Mouse (Mus musculus) erythroblast, embryonic 14.5 days (primary cell): ENCODE measurements at regions not wholly inside any gene's neighbourhood (a gene's known extent, or its start where the extent isn't known, plus 50 kb on each side); places are given as distances from the start of the nearest gene placed in this dataset.

ENCODE experiments used
- H3K27me3 ChIP-seq: 2 replicates; pipeline ENCODE4 v1.6.1; 2012; ENCODE audit warnings: inconsistent platforms; ENCODE audit not compliant: control insufficient read depth
- H3K36me3 ChIP-seq: 2 replicates; pipeline ENCODE4 v1.6.1; 2012; ENCODE audit warnings: mild to moderate bottlenecking, inconsistent platforms; ENCODE audit not compliant: control insufficient read depth
- H3K4me1 ChIP-seq: 2 replicates; pipeline ENCODE4 v1.6.1; 2012; ENCODE audit warnings: inconsistent platforms; ENCODE audit not compliant: control insufficient read depth
- H3K4me3 ChIP-seq: replicated peaks from 2 replicates; pipeline ENCODE3; 2012; ENCODE audit warnings: moderate library complexity, mild to moderate bottlenecking, inconsistent platforms
- H3K9me3 ChIP-seq: 2 replicates; pipeline ENCODE4 v1.6.1; 2012; ENCODE audit warnings: low read length, inconsistent platforms, mixed read lengths; ENCODE audit not compliant: control insufficient read depth
- GATA1 ChIP-seq: IDR thresholded peaks from 2 replicates; pipeline ENCODE4 v1.6.1; 2012; ENCODE audit warnings: low read length, inconsistent platforms, mixed read lengths
- TAL1 ChIP-seq: IDR thresholded peaks from 3 replicates; pipeline ENCODE4 v1.6.1; 2012; ENCODE audit warnings: low read length, inconsistent platforms, mixed read lengths

- TF ChIP-seq GATA1, result no peak
- no peak for TF ChIP-seq TAL1
- Histone ChIP-seq H3K27me3 (no peaks in the 10 kb centered on the region), H3K4me1 (peaks cover 22% of the 10 kb centered on the region), H3K4me3 (no peak overlapping the region), H3K36me3 (no peaks in the 10 kb centered on the region), H3K9me3 (no peaks in the 10 kb centered on the region)
Measured at GRCm38 (mm10) chr2:167805629-167806304, 116.1 kb upstream of the Tmem189 start.

GRCm38 (mm10) chr2:167804493-167805227 lies 115.0 kb upstream of the Tmem189 start:
- TF ChIP-seq GATA1, result no peak
- no peak for TF ChIP-seq TAL1
- Histone ChIP-seq H3K27me3 (no peaks in the 10 kb centered on the region), H3K36me3 (no peaks in the 10 kb centered on the region), H3K4me1 (peaks cover 29% of the 10 kb centered on the region), H3K4me3 (no peak overlapping the region), H3K9me3 (no peaks in the 10 kb centered on the region)

- TF ChIP-seq GATA1 (no peak), TAL1 (no peak)
- H3K4me1 ChIP-seq, result peaks cover 40% of the 10 kb centered on the region
- no peak overlapping the region for H3K4me3 ChIP-seq
- no peaks in the 10 kb centered on the region for H3K36me3 ChIP-seq
- no peaks in the 10 kb centered on the region for H3K9me3 ChIP-seq
- no peaks in the 10 kb centered on the region for H3K27me3 ChIP-seq
Measured at GRCm38 (mm10) chr2:167802494-167802893, 112.9 kb upstream of the Tmem189 start.

GRCm38 (mm10) chr2:167801389-167801788 lies 111.8 kb upstream of the Tmem189 start:
- Histone ChIP-seq H3K27me3 (no peaks in the 10 kb centered on the region), H3K9me3 (no peaks in the 10 kb centered on the region), H3K36me3 (no peaks in the 10 kb centered on the region), H3K4me1 (peaks cover 40% of the 10 kb centered on the region), H3K4me3 (no peak overlapping the region)
- TF ChIP-seq TAL1, result no peak
- no peak for TF ChIP-seq GATA1

- Histone ChIP-seq H3K36me3 (no peaks in the 10 kb centered on the region), H3K27me3 (no peaks in the 10 kb centered on the region), H3K4me1 (peaks cover 35% of the 10 kb centered on the region), H3K4me3 (no peak overlapping the region), H3K9me3 (no peaks in the 10 kb centered on the region)
- TF ChIP-seq GATA1 (no peak), TAL1 (no peak)
Measured at GRCm38 (mm10) chr2:167800648-167801245, 111.1 kb upstream of the Tmem189 start.

GRCm38 (mm10) chr2:167799629-167800387 lies 110.2 kb upstream of the Tmem189 start:
- no peak for TF ChIP-seq TAL1
- TF ChIP-seq GATA1, result no peak
- no peaks in the 10 kb centered on the region for H3K36me3 ChIP-seq
- no peaks in the 10 kb centered on the region for H3K27me3 ChIP-seq
- H3K4me3 ChIP-seq, result no peak overlapping the region
- H3K9me3 ChIP-seq, result no peaks in the 10 kb centered on the region
- H3K4me1 ChIP-seq, result peaks cover 31% of the 10 kb centered on the region

- no peaks in the 10 kb centered on the region for H3K9me3 ChIP-seq
- H3K36me3 ChIP-seq, result no peaks in the 10 kb centered on the region
- TF ChIP-seq GATA1 (no peak), TAL1 (no peak)
- peaks cover 31% of the 10 kb centered on the region for H3K4me1 ChIP-seq
- H3K4me3 ChIP-seq, result no peak overlapping the region
- H3K27me3 ChIP-seq, result no peaks in the 10 kb centered on the region
Measured at GRCm38 (mm10) chr2:167798969-167799513, 109.4 kb upstream of the Tmem189 start.

GRCm38 (mm10) chr2:167798076-167798782 lies 108.6 kb upstream of the Tmem189 start:
- Histone ChIP-seq H3K36me3 (no peaks in the 10 kb centered on the region), H3K27me3 (peaks cover 2% of the 10 kb centered on the region; the same call in 1 of the 2 replicates), H3K4me1 (peaks cover 31% of the 10 kb centered on the region), H3K4me3 (no peak overlapping the region), H3K9me3 (no peaks in the 10 kb centered on the region)
- TF ChIP-seq TAL1, result no peak
- TF ChIP-seq GATA1, result no peak
